Mouse (Mus musculus) liver, adult 2 months (tissue): ENCODE data around the gene Srebf2. TPM values are rescaled to one million over a fixed set of nuclear protein-coding genes. Genes with fewer than 3 reads are reported as not detected.

ENCODE experiments used
- DNase-seq: peaks from one replicate; pipeline ENCODE4 v3.0.0-alpha.2; 2011; ENCODE audit warnings: low read depth, low spot score; ENCODE audit errors: extremely low read depth
- H3K27ac ChIP-seq: fragments of 200-500 bp; replicated peaks from 2 replicates; pipeline ENCODE4 v1.5.1; 2012; ENCODE audit warnings: low read depth, mild to moderate bottlenecking, control low read depth, inconsistent platforms, low read length; ENCODE audit not compliant: insufficient read depth
- H3K27me3 ChIP-seq: fragments of 200-500 bp; 2 replicates; pipeline ENCODE4 v1.6.1; 2012; ENCODE audit warnings: mild to moderate bottlenecking, moderate library complexity, low read length, inconsistent platforms; ENCODE audit not compliant: control insufficient read depth, insufficient read depth
- H3K36me3 ChIP-seq: fragments of 200-500 bp; 2 replicates; pipeline ENCODE4 v1.6.1; 2012; ENCODE audit warnings: low read length, inconsistent platforms; ENCODE audit not compliant: control insufficient read depth, insufficient read depth
- H3K4me1 ChIP-seq: fragments of 200-500 bp; 2 replicates; pipeline ENCODE4 v1.6.1; 2011; ENCODE audit warnings: low read length; ENCODE audit not compliant: control insufficient read depth, insufficient read depth
- H3K4me3 ChIP-seq: fragments of 200-500 bp; 2 replicates; pipeline ENCODE4 v1.5.1; 2011; ENCODE audit warnings: low read depth, mild to moderate bottlenecking, control low read depth, low read length, moderate library complexity; ENCODE audit not compliant: insufficient read depth
- H3K79me2 ChIP-seq: fragments of 200-500 bp; 2 replicates; pipeline ENCODE4 v1.6.1; 2012; ENCODE audit warnings: inconsistent platforms, mild to moderate bottlenecking, low read length, moderate library complexity; ENCODE audit not compliant: control insufficient read depth, insufficient read depth
- H3K9ac ChIP-seq: fragments of 200-500 bp; 2 replicates; pipeline ENCODE4 v1.6.1; 2012; ENCODE audit warnings: low read depth, mild to moderate bottlenecking, control low read depth, inconsistent platforms, low read length
- CTCF ChIP-seq: fragments of 200-500 bp; IDR thresholded peaks from 2 replicates; pipeline ENCODE4 v1.5.1; 2011; ENCODE audit warnings: low read depth, low read length, control low read depth
- POLR2A ChIP-seq: fragments of 200-500 bp; IDR thresholded peaks from 2 replicates; pipeline ENCODE4 v1.6.1; 2011; ENCODE audit warnings: low read length, control low read depth; ENCODE audit not compliant: insufficient read depth; ENCODE audit errors: extremely low read depth
- WGBS: fragments of 180-500 bp; shearing (Covaris S2); methylation state at CpG from one replicate; pipeline ENCODE4 v1.1.7; 2018; 5-methylcytosine and 5-hydroxymethylcytosine counted together
- polyA plus RNA-seq: library from polyadenylated mRNA; depleted of rRNA; stranded (reverse); fragments of >200 nt; gene quantifications from 2 replicates; pipeline ENCODE4 v1.2.3, GENCODE M21; 2012
- total RNA-seq: library from RNA; depleted of rRNA; stranded (reverse); fragments of >200 nt; gene quantifications from 2 replicates; pipeline ENCODE4 v1.2.3, GENCODE M21; 2014

The Srebf2 gene
- total and polyA plus RNA-seq, 2 experiments = 16.5 to 66.3 TPM

- Histone ChIP-seq H3K27ac (no peak overlapping the region), H3K9ac (no peak overlapping the region), H3K79me2 (no peaks in the 10 kb centered on the region), H3K36me3 (peaks cover 46% of the 10 kb centered on the region), H3K4me3 (no peak overlapping the region), H3K27me3 (no peaks in the 10 kb centered on the region), H3K4me1 (peaks cover 17% of the 10 kb centered on the region)
- TF ChIP-seq POLR2A (no peak), CTCF (no peak)
- DNase-seq = no peak
- WGBS = 92% methylated on average over 5 of the region's 5 CpGs
Observed at GRCm38 (mm10) chr15:82181131-82181530, 34.1 kb downstream of the Srebf2 start.

GRCm38 (mm10) chr15:82182311-82182710 lies 35.3 kb downstream of the Srebf2 start:
- 95% methylated on average over 4 of the region's 4 CpGs for WGBS
- TF ChIP-seq POLR2A = no peak
- peak; percentile 36 for TF ChIP-seq CTCF
- Histone ChIP-seq H3K4me3 (no peak overlapping the region), H3K27ac (no peak overlapping the region), H3K4me1 (peaks cover 17% of the 10 kb centered on the region), H3K79me2 (no peaks in the 10 kb centered on the region), H3K36me3 (peaks cover 41% of the 10 kb centered on the region), H3K9ac (no peak overlapping the region), H3K27me3 (no peaks in the 10 kb centered on the region)
- DNase-seq = no peak

GRCm38 (mm10) chr15:82183596-82183995 lies 36.6 kb downstream of the Srebf2 start:
- Histone ChIP-seq H3K36me3 (peaks cover 31% of the 10 kb centered on the region), H3K4me1 (peaks cover 17% of the 10 kb centered on the region), H3K79me2 (no peaks in the 10 kb centered on the region), H3K27ac (peak overlapping the region; percentile 92), H3K9ac (no peak overlapping the region), H3K4me3 (no peak overlapping the region), H3K27me3 (no peaks in the 10 kb centered on the region)
- 25% methylated on average over 10 of the region's 10 CpGs for WGBS
- peak; percentile 99 for DNase-seq
- no peak for TF ChIP-seq POLR2A
- no peak for TF ChIP-seq CTCF

GRCm38 (mm10) chr15:82184183-82184582 lies 37.2 kb downstream of the Srebf2 start:
- Histone ChIP-seq H3K36me3 (peaks cover 26% of the 10 kb centered on the region), H3K4me1 (peaks cover 17% of the 10 kb centered on the region), H3K27me3 (no peaks in the 10 kb centered on the region), H3K79me2 (no peaks in the 10 kb centered on the region), H3K9ac (peak overlapping the region; percentile 28), H3K4me3 (no peak overlapping the region), H3K27ac (peak overlapping the region; percentile 92)
- DNase-seq = no peak
- TF ChIP-seq CTCF (no peak), POLR2A (no peak)
- 29% methylated on average over 7 of the region's 7 CpGs for WGBS

GRCm38 (mm10) chr15:82184656-82185055 lies 37.7 kb downstream of the Srebf2 start:
- DNase-seq = peak; percentile 100
- Histone ChIP-seq H3K27ac (peak overlapping the region; percentile 92), H3K36me3 (peaks cover 23% of the 10 kb centered on the region), H3K4me1 (peaks cover 17% of the 10 kb centered on the region), H3K9ac (0 out of 2 replicates have a peak overlapping the region, but pooled peaks have one; percentile 19), H3K4me3 (no peak overlapping the region), H3K27me3 (no peaks in the 10 kb centered on the region), H3K79me2 (0 out of 2 replicates have a peak, but pooled peaks cover 3% of the 10 kb centered on the region)
- WGBS = 22% methylated on average over 10 of the region's 10 CpGs
- TF ChIP-seq CTCF = no peak

GRCm38 (mm10) chr15:82185062-82185783 lies 38.2 kb downstream of the Srebf2 start:
- no peak for TF ChIP-seq POLR2A
- no peak for TF ChIP-seq CTCF
- Histone ChIP-seq H3K27me3 (no peaks in the 10 kb centered on the region), H3K4me3 (no peak overlapping the region), H3K4me1 (peaks cover 17% of the 10 kb centered on the region), H3K27ac (peak overlapping the region; percentile 81), H3K79me2 (0 out of 2 replicates have a peak, but pooled peaks cover 3% of the 10 kb centered on the region), H3K9ac (peak overlapping the region; percentile 19; the same call in 1 of the 2 replicates), H3K36me3 (peaks cover 18% of the 10 kb centered on the region)
- WGBS = 50% methylated on average over 14 of the region's 14 CpGs
- DNase-seq = no peak
